Mouse (Mus musculus) heart, embryonic 14.5 days (tissue): ENCODE data around the gene Sppl2a. TPM values are rescaled to one million over a fixed set of nuclear protein-coding genes. Genes with fewer than 3 reads are reported as not detected.
A peak's percentile ranks its signal among the peaks of the same experiment; 100 is the strongest.

ENCODE experiments used
- ATAC-seq: fragments of 200-750 bp; cut with Nextera tagmentation; 2 replicates; pipeline ENCODE4 v1.8.0; 2017; ENCODE audit warnings: low read depth, moderate TSS enrichment; ENCODE audit not compliant: insufficient number of reproducible peaks, insufficient read depth, low FRiP score
- H3K27ac ChIP-seq, 2 experiments: fragments of 200-500 bp in 1 of 2; fragments of 300-500 bp in 1 of 2; sonication (generic) in 1 of 2; replicated peaks in 1 of 2; 2 replicates each; pipeline ENCODE4 v1.5.1; 2012 to 2014; ENCODE audit warnings: low read depth in 2 of 2, low read length in 2 of 2, control low read depth in 1 of 2, mild to moderate bottlenecking in 1 of 2, mixed read lengths in 1 of 2; ENCODE audit not compliant: control insufficient read depth in 1 of 2, insufficient read depth in 1 of 2
- H3K27me3 ChIP-seq: fragments of 300-500 bp; sonication (generic); 2 replicates; pipeline ENCODE4 v1.6.1; 2014; ENCODE audit warnings: mild to moderate bottlenecking, low read length, control low read depth; ENCODE audit not compliant: control insufficient read depth, insufficient read depth
- H3K36me3 ChIP-seq: fragments of 300-500 bp; sonication (generic); 2 replicates; pipeline ENCODE4 v1.6.1; 2014; ENCODE audit warnings: mild to moderate bottlenecking, control low read depth, low read length, mixed read lengths; ENCODE audit not compliant: control insufficient read depth, insufficient read depth
- H3K4me1 ChIP-seq, 2 experiments: fragments of 200-500 bp in 1 of 2; fragments of 300-500 bp in 1 of 2; sonication (generic) in 1 of 2; 2 replicates each; pipeline ENCODE4 v1.6.1; 2012 to 2014; ENCODE audit warnings: low read length in 2 of 2, control low read depth in 1 of 2, mixed read lengths in 1 of 2; ENCODE audit not compliant: control insufficient read depth in 2 of 2, insufficient read depth in 2 of 2
- H3K4me2 ChIP-seq: fragments of 300-500 bp; sonication (generic); 2 replicates; pipeline ENCODE4 v1.6.1; 2014; ENCODE audit warnings: mild to moderate bottlenecking, low read length
- H3K4me3 ChIP-seq, 2 experiments: fragments of 200-500 bp in 1 of 2; fragments of 300-500 bp in 1 of 2; sonication (generic) in 1 of 2; 2 replicates each; pipeline ENCODE4 v1.5.1; 2012 to 2014; ENCODE audit warnings: low read length in 2 of 2, mild to moderate bottlenecking in 2 of 2, control low read depth in 1 of 2, low read depth in 1 of 2, moderate library complexity in 1 of 2; ENCODE audit not compliant: control insufficient read depth in 1 of 2, insufficient read depth in 1 of 2
- H3K9ac ChIP-seq: fragments of 300-500 bp; sonication (generic); 2 replicates; pipeline ENCODE4 v1.6.1; 2014; ENCODE audit warnings: mild to moderate bottlenecking, low read length
- H3K9me3 ChIP-seq: fragments of 300-500 bp; sonication (generic); 2 replicates; pipeline ENCODE4 v1.6.1; 2016; ENCODE audit warnings: low read length, control low read depth; ENCODE audit not compliant: control insufficient read depth
- WGBS: fragments of 180-500 bp; shearing (Covaris S2); extraction: QIAGEN DNeasy Blood & Tissue Kit; methylation state at CpG from one replicate; pipeline ENCODE4 v1.1.7; 2014; 5-methylcytosine and 5-hydroxymethylcytosine counted together
- polyA plus RNA-seq: library from polyadenylated mRNA; unstranded; fragments of >200 nt; fragmentation: Nextera tagmentation; extraction: Ambion mirVana; gene quantifications from 2 replicates; pipeline ENCODE4 v1.2.1, GENCODE M21; 2014

Sppl2a gene
- polyA plus RNA-seq, 1 experiment from 2014 or later = 49.5 TPM

DNA sequence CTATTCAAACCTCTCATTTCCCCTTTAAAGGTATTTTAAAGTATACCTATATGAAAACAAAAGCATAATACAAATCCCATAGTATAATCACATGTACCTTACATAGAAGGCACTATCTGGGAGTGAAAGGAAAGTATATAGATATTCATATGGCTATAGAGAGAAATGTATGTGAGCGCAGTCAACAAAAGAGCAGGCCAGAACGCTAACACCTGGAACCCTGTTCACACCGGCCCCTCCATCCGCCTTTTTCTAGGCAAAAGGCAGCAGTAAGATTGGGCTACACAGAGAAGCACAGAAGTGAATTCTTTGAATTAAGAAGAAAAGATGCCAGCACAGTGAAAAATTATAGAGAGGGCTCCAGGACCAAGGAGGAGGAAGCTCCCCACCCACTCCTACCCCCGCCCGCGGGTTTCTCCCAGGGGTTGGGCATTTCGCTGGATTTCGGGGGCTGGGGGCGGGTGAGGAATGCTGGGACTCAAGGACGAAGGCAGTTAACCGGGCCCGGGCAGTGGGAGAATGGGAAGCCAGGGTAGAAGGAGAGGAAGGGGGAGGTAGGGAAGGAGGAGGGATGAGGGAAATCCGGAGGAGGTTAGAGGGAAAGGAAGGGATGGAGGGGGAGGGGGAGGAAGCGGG lies 656 bp downstream of the Sppl2a start:
- Histone ChIP-seq H3K4me3 (peak overlapping the region; percentile 52 to 85), H3K9ac (peak overlapping the region; percentile 86), H3K9me3 (no peaks in the 10 kb centered on the region), H3K27ac (peak overlapping the region; percentile 98 to 99), H3K4me2 (peak overlapping the region; percentile 66), H3K36me3 (peaks cover 5% of the 10 kb centered on the region), H3K4me1 (peaks cover 0 to 13% of the 10 kb centered on the region in 2 experiments; a peak in 2 of 4 replicates), H3K27me3 (no peaks in the 10 kb centered on the region)
- no peak; the same call in 1 of the 2 replicates for ATAC-seq
- 2% methylated on average over 15 of the region's 15 CpGs for WGBS

DNA sequence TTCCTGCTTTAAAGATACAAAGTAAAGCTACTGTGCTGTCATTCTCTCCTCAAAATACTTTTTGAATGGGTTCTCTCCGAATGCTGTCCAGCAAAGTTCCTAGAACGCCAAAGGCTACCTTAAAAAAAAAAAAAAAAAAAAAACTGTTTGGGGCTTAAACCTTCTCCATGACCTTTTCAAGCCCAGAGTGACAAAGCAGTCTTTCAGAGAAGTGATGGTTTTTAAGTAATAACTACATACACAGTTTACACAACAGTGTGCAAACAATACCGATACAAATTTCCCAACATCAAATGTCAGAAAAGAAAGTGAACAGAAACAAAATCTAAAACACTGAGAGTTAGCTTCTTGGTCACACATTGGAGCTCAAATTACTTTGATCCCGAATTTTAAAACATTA lies 1.3 kb downstream of the Sppl2a start:
- Histone ChIP-seq H3K4me3 (peak overlapping the region in 1 of 2 experiments; percentile 52; a peak in 2 of 4 replicates), H3K4me1 (peaks cover 0 to 13% of the 10 kb centered on the region in 2 experiments; a peak in 2 of 4 replicates), H3K9me3 (no peaks in the 10 kb centered on the region), H3K9ac (peak overlapping the region; percentile 86), H3K27me3 (no peaks in the 10 kb centered on the region), H3K4me2 (peak overlapping the region; percentile 66), H3K36me3 (peaks cover 11% of the 10 kb centered on the region), H3K27ac (no peak overlapping the region; a peak in 1 of 4 replicates)
- WGBS = 50% methylated on average over 4 of the region's 4 CpGs
- no peak for ATAC-seq

DNA sequence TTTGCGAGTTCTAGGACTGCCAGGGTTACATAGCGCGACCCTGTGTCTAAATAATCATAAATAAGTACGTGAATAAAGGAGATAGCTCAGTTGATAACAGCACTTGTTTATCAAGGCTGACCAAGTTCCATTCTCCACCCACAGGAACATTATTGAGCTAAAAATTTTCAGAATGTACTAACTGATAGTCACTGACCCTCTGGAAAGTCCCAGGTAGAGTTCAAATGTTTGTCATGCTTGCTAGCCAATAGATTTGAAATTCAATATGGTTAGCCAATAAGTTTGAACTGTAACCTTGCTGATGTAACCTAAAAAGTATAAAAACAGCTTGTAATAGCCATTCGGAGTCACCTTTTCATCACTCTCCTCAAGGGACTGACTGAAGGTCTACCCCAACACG lies 4.4 kb downstream of the Sppl2a start:
- no peak for ATAC-seq
- peaks cover 0 to 8% of the 10 kb centered on the region in 2 experiments; a peak in 1 of 4 replicates for H3K4me1 ChIP-seq
- no peaks in the 10 kb centered on the region for H3K9me3 ChIP-seq
- no peak overlapping the region for H3K4me2 ChIP-seq
- H3K9ac ChIP-seq = no peak overlapping the region
- no peak overlapping the region for H3K27ac ChIP-seq
- WGBS = 86% methylated on average over 6 of the region's 6 CpGs
- no peaks in the 10 kb centered on the region for H3K27me3 ChIP-seq
- H3K36me3 ChIP-seq = peaks cover 34% of the 10 kb centered on the region
- H3K4me3 ChIP-seq = no peak overlapping the region

DNA sequence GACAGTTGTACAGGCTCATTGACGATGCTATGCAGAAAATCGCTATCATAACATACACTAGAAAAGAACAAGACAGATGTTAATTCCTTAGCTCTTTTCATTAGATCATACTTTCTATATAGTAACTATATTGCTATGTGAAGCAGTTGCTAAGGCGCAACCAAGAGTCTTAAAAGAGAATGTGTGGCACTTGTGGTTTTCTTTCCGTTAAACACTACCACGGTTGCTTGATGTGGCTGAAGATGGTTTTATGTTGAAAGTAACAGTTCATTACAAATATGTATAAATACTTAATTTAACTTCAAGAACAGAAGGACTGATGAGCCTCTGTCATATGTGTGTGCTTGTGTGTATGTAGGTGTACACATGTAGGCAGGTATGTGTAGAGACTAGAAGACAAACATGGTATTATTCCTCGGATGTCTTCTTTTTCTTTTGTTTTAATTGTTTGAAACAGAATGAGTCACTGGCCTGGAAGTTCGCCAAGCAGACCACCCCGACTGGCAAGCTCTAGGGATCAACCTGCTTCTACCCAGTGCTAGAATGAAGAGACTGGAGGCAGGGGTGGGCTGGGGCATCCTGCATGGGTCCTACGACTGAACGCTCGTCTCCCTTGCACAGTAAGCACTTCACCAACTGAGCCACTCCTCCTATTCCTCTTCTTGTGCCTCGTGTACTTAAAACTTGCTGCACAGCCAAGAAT lies 12.5 kb downstream of the Sppl2a start:
- H3K4me1 ChIP-seq = no peaks in the 10 kb centered on the region
- H3K9me3 ChIP-seq = no peaks in the 10 kb centered on the region
- no peak overlapping the region for H3K4me3 ChIP-seq
- H3K4me2 ChIP-seq = no peak overlapping the region
- H3K27me3 ChIP-seq = no peaks in the 10 kb centered on the region
- no peak for ATAC-seq
- no peak overlapping the region for H3K27ac ChIP-seq
- 85% methylated on average over 12 of the region's 12 CpGs for WGBS
- H3K36me3 ChIP-seq = peaks cover 83% of the 10 kb centered on the region
- no peak overlapping the region for H3K9ac ChIP-seq

DNA sequence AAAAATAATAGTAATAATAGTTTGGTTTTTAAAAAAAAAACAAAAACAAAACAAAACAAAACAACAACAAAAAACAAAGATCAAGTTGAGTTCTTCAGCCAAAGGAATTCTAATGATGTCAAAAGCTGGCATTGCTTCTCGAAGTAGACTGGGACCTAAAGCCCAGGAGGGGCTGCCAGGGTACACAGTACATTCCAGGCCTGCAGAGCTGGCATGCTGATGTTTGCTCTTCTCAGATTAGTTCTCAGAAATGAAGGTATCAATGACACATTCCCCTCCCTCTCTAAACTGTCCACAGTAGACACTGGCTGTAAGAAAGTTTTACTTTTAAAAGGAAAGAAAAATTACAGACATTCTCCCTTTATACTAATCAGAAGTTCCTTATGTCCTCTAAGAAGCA lies 16.8 kb downstream of the Sppl2a start:
- peaks cover 60% of the 10 kb centered on the region for H3K36me3 ChIP-seq

DNA sequence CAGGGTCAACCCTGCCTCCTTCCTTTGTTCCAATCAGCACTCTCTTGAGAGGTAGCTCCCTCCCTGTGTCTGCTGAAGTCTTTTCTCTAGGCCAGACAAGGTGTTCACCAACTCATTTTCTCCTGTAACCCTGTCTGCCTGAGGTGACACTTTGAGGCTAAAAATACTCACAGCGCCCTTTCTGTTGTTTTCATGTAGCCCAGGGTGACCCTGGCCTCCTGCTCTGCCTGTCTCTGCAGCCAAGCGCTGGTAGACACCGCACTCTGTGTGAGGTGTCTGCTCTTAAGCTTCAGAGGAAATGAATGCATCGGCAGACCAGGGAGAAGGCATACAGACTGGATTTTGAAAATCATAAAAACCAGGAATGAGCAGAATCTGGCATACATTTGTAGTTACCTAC lies 18.9 kb downstream of the Sppl2a start:
- H3K27ac ChIP-seq = peak overlapping the region in 1 of 2 experiments; percentile 41; a peak in 3 of 4 replicates
- H3K9ac ChIP-seq = no peak overlapping the region
- 23% methylated on average over 4 of the region's 4 CpGs for WGBS
- no peak overlapping the region for H3K4me3 ChIP-seq
- ATAC-seq = no peak
- H3K36me3 ChIP-seq = peaks cover 52% of the 10 kb centered on the region
- peaks cover 3 to 6% of the 10 kb centered on the region in 2 experiments; a peak in 3 of 4 replicates for H3K4me1 ChIP-seq
- H3K27me3 ChIP-seq = no peaks in the 10 kb centered on the region
- H3K9me3 ChIP-seq = no peaks in the 10 kb centered on the region
- no peak overlapping the region for H3K4me2 ChIP-seq

More for the DNA sequence above, 16.8 kb downstream of the Sppl2a start:
- no peak overlapping the region for H3K4me3 ChIP-seq
- no peak for ATAC-seq
- H3K9me3 ChIP-seq = no peaks in the 10 kb centered on the region
- no peak overlapping the region for H3K4me2 ChIP-seq
- H3K9ac ChIP-seq = no peak overlapping the region
- WGBS = 68% methylated on average over 1 of the region's 1 CpGs
- H3K27me3 ChIP-seq = no peaks in the 10 kb centered on the region
- H3K4me1 ChIP-seq = peaks cover 3 to 6% of the 10 kb centered on the region in 2 experiments; a peak in 3 of 4 replicates
- H3K27ac ChIP-seq = no peak overlapping the region

DNA sequence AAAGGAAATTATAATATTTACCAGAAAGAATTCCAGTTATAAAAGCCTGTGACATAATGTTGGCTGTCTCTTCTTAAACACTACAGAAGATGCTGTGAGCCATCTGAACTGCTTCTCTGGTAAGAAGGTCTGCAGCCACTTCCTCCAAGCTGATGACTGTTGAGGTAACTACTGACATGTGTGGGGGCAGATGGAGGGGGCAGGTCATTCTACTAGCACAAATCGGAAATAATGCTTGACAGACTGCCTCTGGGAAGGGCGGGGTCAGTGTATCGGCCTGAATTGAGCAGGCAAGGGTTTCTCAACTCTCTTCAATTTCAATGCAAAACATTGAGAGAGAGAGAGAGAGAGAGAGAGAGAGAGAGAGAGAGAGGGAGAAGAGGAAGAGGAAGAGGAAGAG lies 28.9 kb downstream of the Sppl2a start:
- H3K4me2 ChIP-seq = no peak overlapping the region
- H3K36me3 ChIP-seq = peaks cover 46% of the 10 kb centered on the region
- H3K4me1 ChIP-seq = no peaks in the 10 kb centered on the region
- ATAC-seq = no peak
- no peak overlapping the region for H3K4me3 ChIP-seq
- H3K9me3 ChIP-seq = no peaks in the 10 kb centered on the region
- no peak overlapping the region for H3K27ac ChIP-seq
- no peak overlapping the region for H3K9ac ChIP-seq
- WGBS = 74% methylated on average over 3 of the region's 3 CpGs
- no peaks in the 10 kb centered on the region for H3K27me3 ChIP-seq
